Mouse (Mus musculus): ENCODE measurements around the gene Dstyk. TPM values are rescaled to one million over a fixed set of nuclear protein-coding genes. Genes with fewer than 3 reads are reported as not detected.

Dstyk gene
- polyA plus RNA-seq, 1 experiment from 2014 or later = 12.2 TPM

GRCm38 (mm10) chr1:132416244-132416942 lies 962 bp upstream of the Dstyk start:
- Histone ChIP-seq H3K4me3 (ENCODE audit: low read depth, low read length) (no peak overlapping the region), H3K4me1 (ENCODE audit: insufficient read depth, low read depth, low read length) (peaks cover 8% of the 10 kb centered on the region), H3K9me3 (ENCODE audit: low read length) (no peaks in the 10 kb centered on the region), H3K4me2 (replicated peaks; ENCODE audit: low read depth, low read length) (no peak overlapping the region), H3K36me3 (ENCODE audit: insufficient read depth, low read length) (no peaks in the 10 kb centered on the region), H3K27ac (ENCODE audit: low read length) (no peak overlapping the region), H3K27me3 (replicated peaks; ENCODE audit: insufficient read depth, low read length) (no peaks in the 10 kb centered on the region), H3K9ac (replicated peaks; ENCODE audit: low read depth) (no peak overlapping the region)
- ATAC-seq = no peak
- WGBS = 64% methylated on average over 8 of the region's 8 CpGs
- TF ChIP-seq CTCF (IDR thresholded peaks at IDR 0.05) (no peak), EP300 (IDR thresholded peaks at IDR 0.05) (no peak)
- DNase-seq (ENCODE audit: low spot score) = no peak

- Histone ChIP-seq H3K4me3 (ENCODE audit: low read depth, low read length) (peak overlapping the region; percentile 74), H3K4me1 (ENCODE audit: insufficient read depth, low read depth, low read length) (peaks cover 8% of the 10 kb centered on the region), H3K27ac (ENCODE audit: low read length) (peak overlapping the region; percentile 96), H3K36me3 (ENCODE audit: insufficient read depth, low read length) (no peaks in the 10 kb centered on the region), H3K27me3 (replicated peaks; ENCODE audit: insufficient read depth, low read length) (no peaks in the 10 kb centered on the region), H3K4me2 (replicated peaks; ENCODE audit: low read depth, low read length) (peak overlapping the region; percentile 77), H3K9ac (replicated peaks; ENCODE audit: low read depth) (peak overlapping the region; percentile 82), H3K9me3 (ENCODE audit: low read length) (no peaks in the 10 kb centered on the region)
- DNase-seq (ENCODE audit: low spot score) (no peak), ATAC-seq (no peak)
- WGBS = 9% methylated on average over 6 of the region's 6 CpGs
- no peak for TF ChIP-seq EP300 (IDR thresholded peaks at IDR 0.05)
Measured at GRCm38 (mm10) chr1:132416943-132417290, 438 bp upstream of the Dstyk start.

- H3K36me3 ChIP-seq (ENCODE audit: insufficient read depth, low read length) = no peaks in the 10 kb centered on the region
- 56% methylated on average over 2 of the region's 2 CpGs for WGBS
- H3K9me3 ChIP-seq (ENCODE audit: low read length) = no peaks in the 10 kb centered on the region
- ATAC-seq (no peak), DNase-seq (ENCODE audit: low spot score) (no peak)
- no peak for TF ChIP-seq CTCF (IDR thresholded peaks at IDR 0.05)
- TF ChIP-seq EP300 (IDR thresholded peaks at IDR 0.05) = no peak
- H3K9ac ChIP-seq (replicated peaks; ENCODE audit: low read depth) = no peak overlapping the region
- no peaks in the 10 kb centered on the region for H3K27me3 ChIP-seq (replicated peaks; ENCODE audit: insufficient read depth, low read length)
- H3K4me2 ChIP-seq (replicated peaks; ENCODE audit: low read depth, low read length) = no peak overlapping the region
- H3K4me1 ChIP-seq (ENCODE audit: insufficient read depth, low read depth, low read length) = peaks cover 8% of the 10 kb centered on the region
- no peak overlapping the region for H3K27ac ChIP-seq (ENCODE audit: low read length)
- H3K4me3 ChIP-seq (ENCODE audit: low read depth, low read length) = no peak overlapping the region
Measured at GRCm38 (mm10) chr1:132420206-132420605, 2.9 kb downstream of the Dstyk start.

GRCm38 (mm10) chr1:132420662-132421061 lies 3.3 kb downstream of the Dstyk start:
- Histone ChIP-seq H3K36me3 (ENCODE audit: insufficient read depth, low read length) (no peaks in the 10 kb centered on the region), H3K4me2 (replicated peaks; ENCODE audit: low read depth, low read length) (no peak overlapping the region), H3K9me3 (ENCODE audit: low read length) (no peaks in the 10 kb centered on the region), H3K9ac (replicated peaks; ENCODE audit: low read depth) (no peak overlapping the region), H3K4me3 (ENCODE audit: low read depth, low read length) (no peak overlapping the region), H3K4me1 (ENCODE audit: insufficient read depth, low read depth, low read length) (peaks cover 8% of the 10 kb centered on the region), H3K27me3 (replicated peaks; ENCODE audit: insufficient read depth, low read length) (no peaks in the 10 kb centered on the region), H3K27ac (ENCODE audit: low read length) (no peak overlapping the region)
- DNase-seq (ENCODE audit: low spot score) = peak; percentile 13
- TF ChIP-seq CTCF (IDR thresholded peaks at IDR 0.05) = no peak
- no peak for TF ChIP-seq EP300 (IDR thresholded peaks at IDR 0.05)
- ATAC-seq = no peak
- 86% methylated on average over 7 of the region's 7 CpGs for WGBS

DNA sequence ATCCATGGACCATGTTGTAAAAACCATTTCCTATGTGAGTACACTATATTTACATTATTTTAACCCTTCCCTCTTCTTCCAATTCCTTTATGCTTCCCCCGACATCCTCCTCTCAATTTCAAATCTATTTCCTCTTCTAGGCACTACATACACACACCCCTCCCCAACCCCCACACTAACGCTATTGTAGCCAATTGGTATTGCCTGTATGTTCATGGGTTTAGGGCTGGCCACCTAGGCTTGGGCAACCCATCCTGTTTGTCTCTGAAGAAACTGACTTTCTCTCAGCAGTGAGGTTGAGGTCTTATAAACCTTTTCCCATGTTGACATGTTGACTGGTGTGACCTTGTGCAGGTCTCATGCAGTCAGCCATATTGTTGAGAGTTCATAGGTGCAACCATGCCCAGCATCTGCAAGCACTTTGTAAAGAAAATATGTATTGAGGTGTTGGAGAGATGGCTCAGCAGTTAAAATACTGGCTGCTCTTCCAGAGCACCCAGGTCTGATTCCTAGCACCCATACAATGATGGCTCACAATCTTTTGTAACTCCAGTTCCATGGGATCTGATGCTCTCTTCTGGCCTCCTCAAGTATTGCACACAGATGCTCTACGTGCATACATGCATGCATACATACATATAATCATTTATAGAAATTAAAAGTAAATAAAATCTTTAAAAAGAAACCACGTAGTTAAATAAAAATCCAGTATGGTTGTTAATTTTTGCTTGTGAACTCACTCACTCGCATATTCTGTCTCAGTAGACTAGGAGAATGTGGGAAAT lies 5.7 kb downstream of the Dstyk start:
- DNase-seq (ENCODE audit: low spot score) (no peak), ATAC-seq (no peak)
- TF ChIP-seq EP300 (IDR thresholded peaks at IDR 0.05) (no peak), CTCF (IDR thresholded peaks at IDR 0.05) (peak; percentile 38)
- Histone ChIP-seq H3K4me3 (ENCODE audit: low read depth, low read length) (no peak overlapping the region), H3K9me3 (ENCODE audit: low read length) (no peaks in the 10 kb centered on the region), H3K27me3 (replicated peaks; ENCODE audit: insufficient read depth, low read length) (no peaks in the 10 kb centered on the region), H3K27ac (ENCODE audit: low read length) (no peak overlapping the region), H3K4me2 (replicated peaks; ENCODE audit: low read depth, low read length) (no peak overlapping the region), H3K36me3 (ENCODE audit: insufficient read depth, low read length) (no peaks in the 10 kb centered on the region), H3K4me1 (ENCODE audit: insufficient read depth, low read depth, low read length) (peaks cover 6% of the 10 kb centered on the region), H3K9ac (replicated peaks; ENCODE audit: low read depth) (no peak overlapping the region)
- WGBS = 87% methylated on average over 5 of the region's 5 CpGs

DNA sequence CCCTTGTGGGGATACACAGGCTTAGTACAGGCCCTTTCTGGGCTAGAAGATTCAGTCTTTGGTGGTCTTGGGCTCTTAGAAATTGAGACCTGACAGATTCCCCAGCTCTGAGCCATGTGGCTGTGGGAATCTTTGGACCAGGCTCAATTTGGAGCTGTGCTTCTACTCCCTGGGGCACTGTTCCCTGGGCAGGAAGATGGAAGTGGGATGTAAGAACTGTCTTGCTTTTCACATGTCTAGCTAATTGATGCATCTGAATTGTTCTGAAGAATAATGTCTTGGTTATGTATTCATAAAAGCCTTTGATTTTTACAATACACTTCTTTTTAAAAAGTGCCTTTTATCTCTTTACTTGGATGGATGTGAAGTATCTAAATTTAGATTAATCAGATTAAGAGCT lies 8.2 kb downstream of the Dstyk start:
- H3K4me1 ChIP-seq (ENCODE audit: insufficient read depth, low read depth, low read length) = no peaks in the 10 kb centered on the region
- TF ChIP-seq EP300 (IDR thresholded peaks at IDR 0.05) = no peak
- TF ChIP-seq CTCF (IDR thresholded peaks at IDR 0.05) = no peak
- H3K4me2 ChIP-seq (replicated peaks; ENCODE audit: low read depth, low read length) = no peak overlapping the region
- no peak overlapping the region for H3K27ac ChIP-seq (ENCODE audit: low read length)
- DNase-seq (ENCODE audit: low spot score) = no peak
- no peak overlapping the region for H3K9ac ChIP-seq (replicated peaks; ENCODE audit: low read depth)
- no peaks in the 10 kb centered on the region for H3K27me3 ChIP-seq (replicated peaks; ENCODE audit: insufficient read depth, low read length)
- no peaks in the 10 kb centered on the region for H3K36me3 ChIP-seq (ENCODE audit: insufficient read depth, low read length)
- no peak for ATAC-seq
- H3K9me3 ChIP-seq (ENCODE audit: low read length) = no peaks in the 10 kb centered on the region
- H3K4me3 ChIP-seq (ENCODE audit: low read depth, low read length) = no peak overlapping the region
